Mouse (Mus musculus) thymus, postnatal 36 days (tissue): ENCODE data around the gene Taz.

Source experiments
- DNase-seq, 2 experiments: peaks; one replicate each; pipeline ENCODE4 v3.0.0; 2022; ENCODE audit warnings: mixed read lengths in 2 of 2

The Taz gene

DNA sequence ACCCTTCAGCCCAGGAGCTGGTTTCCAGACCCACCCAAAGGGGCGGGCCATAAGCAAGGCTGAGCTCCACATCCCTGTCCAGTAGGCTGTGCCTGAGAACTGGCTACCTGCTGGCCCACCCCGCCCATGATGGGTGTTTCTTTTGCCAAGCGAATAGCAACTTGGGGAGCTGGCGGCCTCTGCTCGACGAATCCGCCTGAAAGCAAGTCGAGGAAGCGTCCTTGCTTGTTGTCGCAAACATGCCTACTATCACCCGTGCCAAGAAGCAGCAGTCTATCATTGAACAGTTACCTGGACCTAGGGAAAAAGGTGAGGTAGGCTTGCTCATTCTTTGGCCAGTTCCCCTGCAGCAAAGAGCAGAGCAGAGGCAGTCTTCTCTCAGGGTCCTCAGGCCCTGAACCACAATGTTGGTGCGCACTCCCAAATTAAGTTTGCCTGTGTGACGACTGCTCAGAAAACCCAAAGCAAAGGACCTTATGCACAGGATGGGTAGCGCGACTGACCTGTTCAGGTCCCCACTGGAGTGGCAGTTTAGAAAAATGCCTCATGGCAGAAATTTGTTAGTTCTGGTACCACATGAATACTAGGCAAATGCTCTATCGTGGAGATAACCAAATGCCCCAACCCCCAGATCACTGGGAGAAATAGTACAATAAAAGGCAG is at the start of gene Taz, which contains the start of gene Dnase1l1:
TSS of gene Taz (plus strand) at position 181 of the 663 bp plus-strand sequence.
TSS of gene Dnase1l1 (minus strand) at position 606 of the 663 bp plus-strand sequence.
- DNase-seq: peak; percentile 46 to 69

DNA sequence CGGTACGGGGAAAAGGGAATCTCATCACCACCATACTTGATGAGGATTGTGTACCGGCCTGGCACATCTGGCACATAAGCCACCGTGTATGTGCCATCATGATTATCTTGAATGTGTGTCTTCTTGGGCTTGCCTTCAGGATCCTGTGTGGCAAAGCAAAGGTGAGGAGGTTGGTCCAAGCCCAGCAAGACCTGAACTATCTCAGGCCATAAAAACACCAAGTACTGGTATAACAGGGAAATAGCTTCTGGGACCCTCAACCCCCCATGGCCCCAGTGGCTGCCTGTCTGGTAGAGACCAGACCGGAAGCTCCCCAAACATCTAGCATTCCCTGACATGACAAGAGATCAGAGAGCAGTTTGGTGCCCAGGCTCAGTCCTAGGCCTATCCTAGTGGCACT is 48.5 kb upstream of the Taz start:
- DNase-seq: no peak

DNA sequence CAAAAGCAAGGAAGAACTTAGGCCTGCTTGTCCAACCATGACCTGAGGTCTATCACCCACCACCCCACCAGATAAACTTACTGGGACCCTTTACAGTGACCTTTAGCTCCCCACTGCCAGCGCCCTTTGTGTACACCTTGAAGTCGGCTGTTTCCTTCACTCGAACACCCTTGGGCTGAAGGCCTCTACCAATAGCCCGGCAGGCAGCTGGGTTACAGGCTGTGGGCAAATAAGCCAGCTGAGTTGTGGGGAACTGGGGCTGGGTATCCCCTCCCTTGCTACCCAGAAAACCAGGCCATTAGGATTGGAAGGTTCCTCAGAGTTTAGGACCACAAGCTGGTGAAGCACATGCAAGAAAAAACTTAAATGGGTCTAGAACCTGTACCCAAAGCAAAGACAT is 41.4 kb upstream of the Taz start:
- no peak for DNase-seq

DNA sequence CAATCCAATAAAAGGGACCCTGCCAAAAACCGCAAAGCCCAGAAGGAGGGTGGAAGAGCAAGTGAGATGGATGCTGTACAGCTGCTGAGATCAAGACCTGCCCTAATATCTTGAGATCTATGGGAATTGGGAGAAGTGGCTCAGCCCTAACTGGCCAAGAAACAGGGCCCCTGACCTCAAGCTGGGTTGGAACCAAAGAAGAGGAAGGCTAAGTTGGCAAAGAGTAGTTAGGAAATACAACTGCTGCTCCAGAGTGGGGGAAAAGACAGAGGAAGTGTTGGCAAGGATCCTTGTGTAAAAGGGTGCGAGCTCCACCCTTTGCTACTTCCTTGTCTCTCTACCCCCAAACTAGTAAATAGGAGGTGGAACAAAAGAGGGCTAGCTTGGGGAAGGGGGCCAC is 38.3 kb upstream of the Taz start:
- no peak for DNase-seq

DNA sequence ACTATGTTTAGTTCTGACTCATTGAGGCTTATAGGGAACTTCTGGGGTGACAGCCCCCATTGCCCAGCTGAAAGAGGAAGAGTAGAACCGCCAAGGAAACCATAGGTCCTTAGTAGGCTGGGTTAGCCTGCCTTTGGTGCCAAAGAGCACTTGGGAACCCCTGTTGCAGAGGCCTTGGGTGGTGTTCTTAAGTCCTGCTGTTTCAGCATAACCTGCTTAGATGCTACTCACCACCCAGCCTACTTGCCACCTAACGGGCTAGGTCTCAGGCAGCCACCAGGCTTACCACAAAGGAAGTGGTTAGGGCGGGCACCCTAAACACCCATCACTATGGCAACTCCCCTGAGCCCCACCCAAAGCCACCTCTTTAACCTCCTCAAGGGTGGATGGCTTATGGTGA is 37.9 kb upstream of the Taz start:
- DNase-seq: peak; percentile 72 to 86

DNA sequence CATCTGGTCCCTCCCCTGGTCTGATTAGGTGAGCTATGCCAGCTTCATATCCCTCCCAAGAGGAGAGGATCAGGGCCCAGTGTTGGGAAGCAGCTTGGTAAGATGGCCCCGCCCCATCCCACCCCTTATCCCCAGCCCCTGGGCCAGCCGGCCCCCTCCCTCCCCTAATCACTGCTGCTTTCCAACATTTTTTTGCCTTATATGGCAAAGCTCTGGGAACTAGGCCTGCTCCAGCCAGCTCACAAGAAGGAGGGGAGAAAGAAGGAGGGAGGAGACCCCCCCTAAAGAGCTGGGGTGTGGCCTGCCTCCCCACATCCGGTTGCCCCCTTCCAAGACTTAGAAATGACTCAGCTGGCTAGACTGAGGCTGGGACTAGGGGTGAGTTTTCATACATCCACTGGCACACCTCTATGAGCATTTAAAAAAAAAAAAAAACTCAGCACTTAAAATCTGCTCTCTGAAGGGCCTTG is 37.1 kb upstream of the Taz start:
- DNase-seq: peak; percentile 61 to 75

DNA sequence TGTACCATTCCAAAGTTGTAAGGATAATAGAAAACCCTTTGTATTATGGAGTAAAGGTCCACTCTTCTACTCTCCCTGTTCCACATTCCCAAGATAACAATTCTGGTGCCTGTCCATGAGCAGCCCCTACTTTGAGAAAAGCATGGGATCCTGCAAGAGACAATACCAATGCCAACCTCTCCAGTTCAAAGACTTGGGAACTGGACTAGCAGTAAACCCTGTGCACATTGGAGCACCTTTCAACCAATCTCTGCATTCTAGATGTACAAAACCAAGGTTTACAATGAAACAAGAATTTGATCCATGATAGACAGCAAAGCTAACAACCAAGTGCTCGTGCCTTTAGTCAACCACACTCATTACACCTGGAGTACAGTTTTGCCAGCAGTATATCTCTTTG is 36.6 kb upstream of the Taz start:
- no peak for DNase-seq

DNA sequence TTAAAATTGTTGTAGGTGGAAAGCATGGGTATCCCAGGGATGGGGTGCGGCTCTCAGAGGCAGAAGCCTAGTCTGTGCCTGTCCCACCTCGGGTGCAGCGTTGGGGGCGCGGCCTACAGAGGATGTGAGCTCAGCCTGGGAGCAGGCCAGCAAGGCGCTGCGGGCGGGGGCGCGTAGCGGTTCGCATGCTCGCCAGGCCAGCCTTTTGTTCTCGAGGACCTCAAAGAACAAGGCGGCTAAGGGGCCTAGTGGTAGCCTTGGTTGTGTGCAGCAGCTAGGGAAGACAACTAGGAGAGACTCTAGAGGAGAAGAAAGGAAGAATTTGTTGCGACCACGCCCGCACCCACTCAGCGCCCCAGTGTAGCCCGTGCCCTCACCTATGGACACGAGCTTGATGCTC is 36.0 kb upstream of the Taz start:
- peak; percentile 69 to 81 for DNase-seq

DNA sequence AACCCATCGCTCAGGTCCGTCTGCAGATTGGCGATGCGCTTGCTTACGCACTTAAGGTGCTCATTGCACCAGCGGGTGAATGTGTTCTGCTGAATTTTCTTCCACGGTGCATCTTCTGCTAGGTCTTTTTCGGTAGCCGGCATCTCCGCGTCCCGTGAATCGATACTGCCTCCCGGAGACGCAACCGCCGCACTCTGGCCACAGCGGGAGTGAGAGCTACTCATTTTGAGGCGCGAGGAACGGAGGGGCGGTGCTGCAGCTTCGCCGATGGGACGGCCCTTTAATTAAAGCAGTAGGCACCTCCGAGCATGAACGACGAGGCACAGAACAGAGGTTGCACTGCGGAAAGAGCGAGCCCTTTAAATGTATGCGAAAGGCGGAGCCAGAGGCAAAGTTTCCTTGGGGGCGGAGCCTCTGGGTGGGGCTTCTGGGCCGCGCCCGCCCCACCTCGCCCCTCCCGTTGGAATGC is 35.5 kb upstream of the Taz start:
- peak; percentile 79 to 89 for DNase-seq

DNA sequence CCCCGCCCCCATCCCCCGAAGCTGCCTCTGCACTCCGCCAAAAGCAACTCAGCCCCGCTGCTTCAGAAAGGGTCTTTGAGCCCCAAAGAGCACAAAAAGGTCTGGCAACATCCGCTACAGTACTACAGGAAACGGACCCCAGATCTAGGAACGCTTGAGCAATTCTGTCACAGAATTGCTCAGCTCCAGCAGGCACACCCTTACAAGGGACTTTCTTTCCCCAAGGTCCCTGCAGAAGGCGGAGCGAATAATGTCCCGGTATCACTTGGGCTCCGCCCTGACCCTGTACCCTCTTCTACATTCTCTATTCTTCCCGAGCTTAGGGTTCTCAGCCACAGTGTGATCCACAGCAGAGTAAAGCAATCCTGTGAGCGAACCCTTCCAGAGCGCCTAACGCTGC is 35.0 kb upstream of the Taz start:
- DNase-seq: no peak

DNA sequence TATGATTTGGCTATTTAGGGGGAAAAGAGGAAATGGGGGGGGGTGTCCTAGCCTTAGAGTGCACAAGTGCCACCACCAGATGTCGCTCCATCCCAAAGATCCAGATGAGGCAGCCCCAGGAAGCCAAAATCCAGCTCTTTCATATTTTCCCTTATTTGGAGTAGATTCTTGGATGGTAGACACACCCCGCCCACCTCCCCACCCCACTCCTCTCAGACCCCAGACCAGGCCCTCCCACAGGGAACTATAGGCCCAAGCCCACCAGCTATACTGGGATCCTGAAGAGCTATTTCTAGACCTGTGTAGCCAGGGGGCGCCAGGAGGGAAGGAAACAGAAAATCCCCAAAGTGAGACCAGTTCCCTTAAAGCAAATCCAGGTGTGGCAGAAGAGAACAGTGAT is 33.1 kb upstream of the Taz start:
- peak; percentile 67 to 70 for DNase-seq

DNA sequence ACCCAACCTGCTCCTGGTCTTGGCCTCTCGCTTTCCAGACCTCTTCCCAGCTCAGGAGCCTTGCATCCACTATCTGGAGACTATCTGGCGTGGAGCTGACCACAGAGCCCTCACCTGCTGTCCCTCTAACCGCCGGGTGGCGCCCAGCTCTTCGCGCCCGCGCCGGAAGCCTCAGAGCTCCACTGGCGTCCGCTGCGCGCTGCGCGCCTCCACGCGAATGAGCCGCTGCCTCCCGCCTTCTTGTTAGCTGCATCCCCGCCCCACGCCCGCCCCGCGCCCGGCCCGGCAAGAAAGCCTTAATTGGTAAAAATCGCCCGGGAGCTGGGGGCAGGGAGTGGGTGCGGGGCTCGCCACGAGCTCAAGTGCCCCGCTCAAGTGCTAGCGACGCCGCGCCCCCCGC is 32.1 kb upstream of the Taz start, which contains the start of gene Flna:
TSS of gene Flna (minus strand) at position 206 of the 400 bp plus-strand sequence.
- peak; percentile 58 to 71 for DNase-seq

DNA sequence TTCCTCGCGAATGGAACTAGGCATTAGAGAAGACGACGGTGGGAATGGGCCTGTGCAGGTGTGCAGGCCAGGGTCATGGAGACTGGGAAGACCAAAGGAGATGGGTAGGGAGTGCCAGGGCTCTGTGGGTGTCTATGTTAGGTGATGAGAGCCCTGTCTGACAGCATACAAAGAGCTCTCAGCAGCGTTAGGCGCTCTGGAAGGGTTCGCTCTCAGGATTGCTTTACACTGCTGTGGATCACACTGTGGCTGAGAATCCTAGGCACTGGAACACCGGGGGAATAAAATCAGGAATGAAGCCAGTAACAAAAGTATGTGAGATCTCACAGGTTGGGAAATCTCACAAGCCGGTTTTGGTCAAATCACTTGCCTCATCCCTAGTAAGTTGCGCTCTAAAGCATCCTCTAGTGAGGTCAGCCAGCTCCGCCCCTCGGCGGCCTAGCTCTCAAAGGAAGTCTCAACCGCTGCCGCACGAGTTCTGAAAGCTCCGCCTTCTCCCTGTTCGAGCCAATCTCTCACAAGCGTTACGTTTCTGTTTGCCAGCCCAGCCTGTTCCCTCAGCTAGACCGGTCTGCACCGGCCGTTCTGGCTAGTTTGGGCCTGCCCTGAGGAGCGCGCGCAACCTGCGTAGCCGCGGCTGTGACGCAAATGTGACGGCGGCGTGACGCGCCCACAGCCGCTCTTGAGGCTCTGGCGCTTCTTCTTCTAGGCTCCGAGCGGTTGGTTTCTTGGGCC is 27.4 kb upstream of the Taz start, which contains the start of gene Emd:
TSS of gene Emd (plus strand) at position 535 of the 735 bp plus-strand sequence.
- peak; percentile 73 to 85 for DNase-seq

DNA sequence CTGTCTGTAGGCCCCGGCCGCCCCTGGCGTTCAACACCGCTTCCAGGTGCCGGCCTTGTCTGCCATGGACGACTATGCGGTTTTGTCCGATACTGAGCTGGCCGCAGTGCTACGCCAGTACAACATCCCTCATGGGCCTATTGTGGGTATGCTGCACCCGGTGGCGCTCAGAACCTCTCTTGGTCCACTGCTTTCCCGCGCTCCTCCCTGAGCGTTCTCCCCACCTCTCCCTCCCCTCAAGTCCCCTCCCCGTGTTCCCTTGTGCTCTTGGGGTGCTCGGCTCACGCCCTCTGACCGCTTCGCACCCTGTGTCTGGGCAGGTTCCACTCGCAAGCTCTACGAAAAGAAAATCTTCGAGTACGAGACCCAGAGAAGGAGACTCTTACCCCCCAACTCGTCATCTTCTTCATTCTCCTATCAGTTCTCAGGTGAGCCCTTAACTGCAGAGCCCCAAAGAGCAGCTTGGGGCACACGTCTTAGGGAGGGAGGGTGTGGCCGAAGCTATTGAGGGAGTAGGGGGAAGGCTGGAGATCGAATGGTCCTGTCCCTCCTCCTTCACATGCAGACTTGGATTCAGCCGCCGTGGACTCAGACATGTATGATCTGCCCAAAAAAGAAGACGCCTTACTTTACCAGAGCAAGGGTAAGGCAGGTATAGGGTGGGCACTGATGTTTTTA is 26.7 kb upstream of the Taz start:
- DNase-seq: no peak

DNA sequence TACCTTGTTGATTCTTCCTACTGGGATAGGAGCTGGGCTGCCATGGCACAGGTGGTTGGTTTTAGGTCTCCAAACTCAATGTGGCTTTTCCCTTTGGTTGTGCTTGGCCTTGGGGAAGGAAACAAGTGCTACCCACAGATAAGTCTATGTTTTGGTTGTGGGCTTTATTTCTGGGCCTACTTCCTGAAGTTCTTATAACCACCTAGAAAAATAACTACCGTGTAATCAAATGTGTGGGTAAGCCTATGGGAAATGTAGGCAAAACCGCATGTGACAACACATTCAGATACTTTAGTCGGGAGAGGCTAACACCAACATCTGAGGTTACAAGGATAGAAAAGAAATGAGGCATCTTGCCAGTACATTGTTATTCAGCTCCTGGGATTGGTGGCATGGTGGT is 24.0 kb upstream of the Taz start:
- no peak for DNase-seq

DNA sequence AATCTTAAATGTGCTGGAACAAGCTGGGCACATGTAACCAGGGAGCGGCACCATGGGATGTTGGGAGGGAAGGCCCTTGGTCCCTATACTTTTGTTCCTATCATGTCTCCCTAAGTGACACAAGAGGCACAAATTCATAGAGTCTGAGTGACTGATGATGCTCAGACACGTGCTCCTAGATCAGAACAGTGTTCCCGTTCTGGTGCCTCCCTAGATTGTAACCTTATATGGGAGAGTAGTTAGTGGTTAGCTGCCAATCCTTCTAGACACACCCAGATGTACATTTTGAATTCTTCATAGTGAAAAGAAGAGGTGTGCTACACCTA is 12.0 kb upstream of the Taz start:
- no peak for DNase-seq

DNA sequence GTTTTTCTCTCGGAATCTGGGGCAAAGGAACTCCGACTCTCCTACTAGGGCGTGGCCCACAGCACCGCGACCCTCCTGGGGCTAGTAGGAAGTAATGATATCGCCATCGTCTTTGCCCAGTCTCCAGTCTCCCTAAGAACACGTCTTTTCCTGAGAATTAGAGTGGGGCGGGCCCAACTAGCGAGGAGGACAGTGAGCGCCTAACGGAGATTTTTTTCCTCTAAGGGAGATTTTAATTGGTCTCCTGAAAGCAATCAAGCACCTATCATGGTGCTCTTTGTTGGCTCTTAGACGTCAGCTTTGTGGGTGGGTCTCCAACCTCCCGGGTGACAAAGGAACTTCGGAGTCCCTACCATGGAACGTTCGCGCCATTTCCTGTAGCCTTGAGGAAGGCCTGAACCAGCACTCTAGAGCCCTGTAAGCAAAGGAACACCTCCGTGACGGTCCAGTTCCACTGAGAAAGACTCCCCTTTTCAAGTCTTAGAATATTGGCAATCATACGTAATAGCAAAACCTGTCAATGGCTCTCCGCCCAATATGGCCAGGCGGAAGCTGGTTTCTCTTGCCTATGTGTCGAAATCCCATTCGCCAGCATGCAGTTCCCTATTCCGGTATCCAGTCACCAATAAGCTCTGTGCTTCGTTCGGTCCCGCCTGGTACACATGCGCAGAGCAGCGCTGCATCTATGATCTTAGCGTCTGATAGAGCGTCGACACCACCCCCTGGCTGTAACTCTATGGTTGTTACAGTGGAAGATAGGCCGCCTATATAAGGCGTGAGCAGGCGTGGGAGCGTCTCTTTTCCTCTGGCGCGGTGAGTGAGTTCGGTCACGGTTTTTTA is 11.4 kb upstream of the Taz start, which contains the start of gene Rpl10:
TSS of gene Rpl10 (plus strand) at position 751 of the 840 bp plus-strand sequence.
- DNase-seq: peak; percentile 80 to 92

DNA sequence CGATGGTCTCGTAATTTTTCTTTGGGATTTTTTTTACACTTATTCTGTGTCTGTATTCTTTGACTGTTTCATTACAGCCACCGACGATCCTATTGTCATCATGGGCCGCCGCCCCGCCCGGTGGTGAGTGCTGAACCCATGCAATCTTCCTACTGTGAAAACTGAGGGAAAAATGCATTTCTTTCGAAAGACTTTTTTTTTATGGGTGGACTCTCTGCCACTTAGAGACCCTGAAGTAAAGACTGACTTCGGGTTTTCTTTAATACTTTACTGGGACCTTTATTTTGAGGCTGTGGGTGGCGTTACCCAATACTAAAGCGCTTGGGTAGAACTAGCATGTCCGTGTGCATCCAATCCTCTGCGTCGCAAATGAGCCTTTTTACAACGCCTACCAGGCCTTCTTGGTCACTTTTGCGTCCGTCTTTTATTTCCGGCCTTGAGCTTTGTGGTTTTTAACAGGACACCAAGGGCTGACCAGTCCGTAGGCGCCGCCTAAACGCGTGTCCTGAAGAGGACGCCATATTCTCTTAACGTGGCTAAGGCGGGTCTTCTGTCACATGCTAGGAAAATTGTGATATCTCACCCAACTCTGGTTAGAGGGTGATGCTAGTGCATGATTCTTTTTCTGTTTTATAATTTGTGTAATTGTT is 10.7 kb upstream of the Taz start:
- DNase-seq: peak in 1 of 2 experiments; percentile 26

DNA sequence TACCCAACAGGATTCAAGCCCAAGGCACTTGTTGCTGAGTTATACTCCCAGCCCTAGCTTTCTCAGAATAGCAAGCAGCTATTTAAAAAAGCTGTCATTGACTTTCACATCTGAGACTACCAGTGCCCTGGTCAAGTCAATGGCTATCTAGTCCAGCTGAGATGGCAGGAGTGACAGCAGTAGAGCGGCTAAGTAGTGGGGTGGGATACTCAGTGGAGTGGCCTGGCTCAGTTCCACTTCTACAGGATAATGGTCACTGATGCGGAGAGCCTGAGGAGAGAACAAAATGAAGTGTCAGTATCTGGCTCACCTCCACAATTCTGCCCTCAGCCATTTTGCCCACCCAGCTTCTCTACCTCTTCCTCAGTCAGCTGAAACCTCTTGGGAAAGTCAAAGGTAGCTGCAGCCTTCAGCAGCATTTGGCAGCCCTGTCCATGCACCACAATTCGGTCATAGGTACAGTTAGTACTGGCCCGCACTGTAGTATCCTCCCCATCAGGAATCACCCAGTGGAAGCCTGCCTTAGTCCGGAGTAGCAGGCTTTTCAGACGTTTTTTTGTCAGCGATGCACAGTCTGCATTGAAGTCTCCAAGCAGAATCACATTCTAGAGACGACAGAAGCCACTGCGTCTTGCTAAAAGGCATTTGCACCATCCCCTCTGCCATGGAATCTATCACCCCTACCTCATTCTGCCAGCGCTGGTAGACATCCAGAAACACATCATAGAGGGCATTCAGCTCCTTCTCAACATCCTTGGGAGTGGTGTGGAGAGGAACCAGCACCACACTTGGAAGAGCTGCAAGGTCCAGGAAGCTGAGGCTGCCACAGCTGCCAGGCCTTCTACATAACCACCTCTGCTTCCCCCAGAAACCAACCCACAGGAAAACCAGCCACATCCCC is 8.0 kb upstream of the Taz start:
- DNase-seq: no peak

DNA sequence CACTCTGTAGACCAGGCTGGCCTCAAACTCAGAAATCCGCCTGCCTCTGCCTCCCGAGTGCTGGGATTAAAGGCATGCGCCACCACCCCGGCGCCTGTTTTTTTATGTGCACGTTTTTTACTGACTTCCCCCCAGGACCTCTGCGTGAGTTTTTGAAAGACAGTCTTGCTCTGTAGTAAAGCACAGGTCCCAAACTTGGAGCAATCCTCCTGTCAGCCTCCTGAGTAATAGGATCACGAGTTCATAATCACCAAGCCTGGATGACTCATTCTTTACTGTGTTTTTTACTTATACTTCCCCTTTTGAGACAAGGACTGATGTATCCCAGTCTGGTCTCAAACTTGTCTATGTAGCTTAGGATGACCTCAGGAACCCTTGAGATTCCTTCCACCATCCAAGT is 3.8 kb upstream of the Taz start:
- no peak for DNase-seq
